Mouse (Mus musculus) cerebellum, adult 8-10 months (tissue): ENCODE results near the gene Tbc1d1.

ENCODE experiments used
- DNase-seq: peaks from one replicate; pipeline ENCODE4 v3.0.0; 2022

Tbc1d1 gene

DNA sequence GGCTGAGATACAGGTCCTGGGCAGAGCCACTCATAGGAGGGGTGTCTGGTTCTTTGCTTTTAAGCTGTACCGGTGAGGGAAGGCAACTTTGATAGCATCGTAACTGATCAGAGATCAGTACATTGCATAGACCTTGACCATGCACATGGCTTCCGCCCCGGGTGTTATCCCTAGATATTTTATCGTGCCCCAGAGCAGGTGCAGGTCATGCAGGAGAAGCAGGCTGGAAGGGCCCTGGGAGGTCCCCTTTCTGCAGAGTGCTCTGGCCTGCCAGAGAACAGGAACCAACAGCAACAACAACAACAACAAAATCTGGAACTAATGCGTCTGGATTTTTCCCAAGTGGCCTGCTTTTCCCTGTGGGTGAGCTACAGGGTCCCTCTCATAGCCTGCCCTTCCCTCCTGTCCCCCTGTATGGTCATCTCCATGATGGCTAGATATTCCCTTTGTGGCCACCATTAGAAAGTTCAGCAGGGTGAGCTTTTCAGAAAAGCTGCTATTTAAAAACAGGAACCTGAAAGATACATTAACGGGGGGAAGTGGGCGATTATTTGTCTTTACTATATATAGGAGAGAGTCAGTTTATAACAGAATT lies 236.4 kb downstream of the Tbc1d1 start:
- no peak for DNase-seq

DNA sequence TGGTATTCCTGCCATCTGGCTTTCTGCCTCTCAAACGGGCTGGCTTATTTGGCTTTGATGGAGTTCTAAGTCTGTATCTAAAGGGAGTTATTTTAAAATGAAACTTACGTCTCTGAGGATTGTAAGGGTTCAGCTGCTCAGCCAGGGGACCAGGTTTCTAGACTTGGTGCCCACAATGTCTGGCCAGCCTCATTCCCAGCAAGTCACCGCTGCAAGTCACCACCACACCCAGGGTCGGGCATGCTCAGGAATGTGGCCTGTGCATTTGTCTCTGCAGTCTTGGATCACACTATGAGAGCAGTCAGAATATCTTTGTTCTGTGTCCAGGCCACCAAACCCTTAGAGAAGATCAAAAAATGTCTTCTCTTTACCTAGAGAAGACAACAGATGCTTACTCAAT lies 237.4 kb downstream of the Tbc1d1 start:
- no peak for DNase-seq

DNA sequence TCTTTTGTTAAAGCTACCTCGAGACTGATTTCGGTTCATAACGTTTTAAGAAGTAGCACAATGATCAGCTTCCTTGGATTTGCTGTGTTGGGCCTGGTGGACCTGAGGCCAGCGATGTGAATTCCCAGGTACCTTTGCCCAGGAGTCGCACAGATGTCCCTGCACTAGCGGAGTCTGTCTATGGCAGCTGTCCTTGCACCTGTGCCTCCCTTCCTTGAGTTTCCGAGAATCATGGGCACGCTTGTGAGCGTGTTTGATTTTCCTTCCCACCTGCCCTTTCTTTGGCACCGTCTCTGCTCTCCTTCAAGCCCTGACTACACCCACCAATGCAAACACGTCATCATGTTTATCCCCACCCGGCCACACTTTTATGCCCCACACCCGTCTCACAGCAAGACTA lies 242.1 kb downstream of the Tbc1d1 start:
- DNase-seq, result no peak

DNA sequence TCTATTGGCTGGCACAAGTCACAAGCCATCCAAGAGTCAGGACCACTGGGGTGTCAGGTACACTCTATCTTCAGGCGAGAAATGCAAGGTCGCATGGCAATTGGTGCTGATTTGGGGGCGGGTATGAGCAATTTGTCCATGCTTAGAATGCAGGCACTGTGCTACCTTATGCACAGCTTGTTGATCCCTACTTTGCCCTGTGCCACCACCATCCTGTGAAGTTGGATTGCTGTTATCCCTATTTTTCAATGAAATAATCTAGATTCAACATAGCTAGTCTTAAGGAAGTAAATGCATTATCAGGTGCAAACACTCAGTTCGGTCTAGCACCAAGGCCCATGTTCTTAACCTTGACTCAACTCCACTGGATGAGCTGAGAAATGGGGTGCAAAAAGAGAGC lies 244.6 kb downstream of the Tbc1d1 start:
- no peak for DNase-seq
